Mouse (Mus musculus): ENCODE data around the gene Dusp1. TPM values are rescaled to one million over a fixed set of nuclear protein-coding genes. Genes with fewer than 3 reads are reported as not detected.

Dusp1 gene
- polyA plus RNA-seq, 1 experiment from 2014 or later, result 23.1 TPM

DNA sequence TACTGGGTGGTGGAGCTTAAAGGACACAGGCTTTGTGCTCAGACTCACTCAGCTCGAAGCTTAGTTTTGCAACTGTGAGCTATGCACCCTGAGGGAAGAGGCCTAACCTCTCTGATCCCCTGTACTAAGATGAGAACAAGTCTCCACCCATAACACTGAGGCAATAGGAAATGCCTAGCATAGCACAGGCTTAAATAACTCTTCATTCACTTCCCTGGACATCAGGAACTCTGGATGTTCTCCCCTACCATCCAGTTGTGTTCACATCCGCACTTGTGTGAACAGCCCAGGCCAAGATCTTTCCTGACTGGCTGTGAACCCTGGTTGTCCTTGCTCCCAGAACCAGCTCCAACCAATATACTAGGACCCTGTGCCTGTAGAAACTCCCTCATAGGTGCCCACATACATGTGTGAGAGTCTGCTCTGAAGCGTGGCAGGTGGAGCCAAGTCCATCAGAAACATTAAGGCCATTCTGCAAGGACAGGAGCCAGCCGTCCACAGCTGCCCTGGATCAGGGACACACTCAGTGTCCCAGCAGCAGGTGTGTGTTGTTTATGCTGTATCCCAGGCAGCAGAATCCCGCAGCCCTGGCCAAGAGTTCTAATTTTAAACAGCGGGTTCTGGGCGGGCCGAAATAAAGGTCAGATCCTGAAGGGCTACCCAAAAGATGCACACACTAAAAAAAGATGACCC lies 73.1 kb downstream of the Dusp1 start:
- Histone ChIP-seq H3K4me3 (replicated peaks) (no peak overlapping the region), H3K4me1 (no peaks in the 10 kb centered on the region), H3K9ac (no peak overlapping the region), H3K36me3 (no peaks in the 10 kb centered on the region), H3K27me3 (no peaks in the 10 kb centered on the region), H3K27ac (no peak overlapping the region), H3K4me2 (no peak overlapping the region), H3K9me3 (replicated peaks) (peaks cover 13% of the 10 kb centered on the region)
- no peak for ATAC-seq (replicated peaks; ENCODE audit: low FRiP score)
- 80% methylated on average over 8 of the region's 8 CpGs for WGBS

DNA sequence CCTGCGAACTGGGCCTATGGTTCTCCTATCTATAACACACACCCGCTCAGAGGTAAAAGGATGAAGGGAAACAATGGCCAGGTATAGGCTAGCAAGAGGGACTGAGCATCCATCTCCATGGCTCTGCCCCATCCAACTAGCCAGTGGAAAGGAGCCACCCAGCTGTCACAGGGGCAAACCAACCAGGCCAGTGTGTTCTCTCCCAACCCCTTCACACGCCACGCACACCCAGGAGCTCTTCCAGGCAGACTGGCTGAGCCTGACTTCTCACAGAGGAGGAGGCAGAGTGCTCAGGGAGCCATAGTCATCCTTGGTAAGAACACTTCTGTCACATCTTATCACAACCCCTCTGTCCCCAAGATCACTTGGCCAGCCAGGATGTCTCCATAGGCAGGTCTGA lies 74.0 kb downstream of the Dusp1 start:
- no peak for ATAC-seq (replicated peaks; ENCODE audit: low FRiP score)
- H3K27ac ChIP-seq, result no peak overlapping the region
- no peak overlapping the region for H3K4me3 ChIP-seq (replicated peaks)
- H3K9me3 ChIP-seq (replicated peaks), result peaks cover 6% of the 10 kb centered on the region; the same call in 1 of the 2 replicates
- no peaks in the 10 kb centered on the region for H3K36me3 ChIP-seq
- H3K4me2 ChIP-seq, result no peak overlapping the region
- 97% methylated on average over 4 of the region's 4 CpGs for WGBS
- no peaks in the 10 kb centered on the region for H3K27me3 ChIP-seq
- no peaks in the 10 kb centered on the region for H3K4me1 ChIP-seq
- H3K9ac ChIP-seq, result no peak overlapping the region

GRCm38 (mm10) chr17:26487266-26487665 lies 74.7 kb downstream of the Dusp1 start:
- Histone ChIP-seq H3K4me2 (no peak overlapping the region), H3K27ac (no peak overlapping the region), H3K36me3 (no peaks in the 10 kb centered on the region), H3K9me3 (replicated peaks) (0 out of 2 replicates have a peak, but pooled peaks cover under 1% of the 10 kb centered on the region), H3K9ac (no peak overlapping the region), H3K27me3 (no peaks in the 10 kb centered on the region), H3K4me3 (replicated peaks) (no peak overlapping the region), H3K4me1 (no peaks in the 10 kb centered on the region)
- no peak for ATAC-seq (replicated peaks; ENCODE audit: low FRiP score)
- WGBS, result 57% methylated on average over 5 of the region's 5 CpGs

- no peaks in the 10 kb centered on the region for H3K9me3 ChIP-seq (replicated peaks)
- no peak overlapping the region for H3K4me3 ChIP-seq (replicated peaks)
- no peak overlapping the region for H3K27ac ChIP-seq
- no peaks in the 10 kb centered on the region for H3K4me1 ChIP-seq
- H3K36me3 ChIP-seq, result no peaks in the 10 kb centered on the region
- WGBS, result 87% methylated on average over 14 of the region's 14 CpGs
- ATAC-seq (replicated peaks; ENCODE audit: low FRiP score), result no peak
- H3K9ac ChIP-seq, result no peak overlapping the region
- H3K27me3 ChIP-seq, result no peaks in the 10 kb centered on the region
- H3K4me2 ChIP-seq, result no peak overlapping the region
These were observed 77.1 kb downstream of the Dusp1 start for GRCm38 (mm10) chr17:26484626-26485421.

- H3K9me3 ChIP-seq (replicated peaks), result no peaks in the 10 kb centered on the region
- no peak for ATAC-seq (replicated peaks; ENCODE audit: low FRiP score)
- H3K4me2 ChIP-seq, result no peak overlapping the region
- no peak overlapping the region for H3K4me3 ChIP-seq (replicated peaks)
- WGBS, result 85% methylated on average over 4 of the region's 4 CpGs
- H3K27ac ChIP-seq, result no peak overlapping the region
- no peaks in the 10 kb centered on the region for H3K4me1 ChIP-seq
- H3K36me3 ChIP-seq, result no peaks in the 10 kb centered on the region
- no peaks in the 10 kb centered on the region for H3K27me3 ChIP-seq
- H3K9ac ChIP-seq, result no peak overlapping the region
These were observed 81.0 kb downstream of the Dusp1 start for GRCm38 (mm10) chr17:26480956-26481355.

- no peak overlapping the region for H3K9ac ChIP-seq
- H3K36me3 ChIP-seq, result no peaks in the 10 kb centered on the region
- H3K9me3 ChIP-seq (replicated peaks), result no peaks in the 10 kb centered on the region
- ATAC-seq (replicated peaks; ENCODE audit: low FRiP score), result no peak
- no peaks in the 10 kb centered on the region for H3K27me3 ChIP-seq
- 78% methylated on average over 6 of the region's 6 CpGs for WGBS
- no peaks in the 10 kb centered on the region for H3K4me1 ChIP-seq
- H3K4me2 ChIP-seq, result no peak overlapping the region
- H3K4me3 ChIP-seq (replicated peaks), result no peak overlapping the region
- no peak overlapping the region for H3K27ac ChIP-seq
These were observed 82.3 kb downstream of the Dusp1 start for GRCm38 (mm10) chr17:26479619-26480018.

- WGBS, result 86% methylated on average over 4 of the region's 4 CpGs
- no peaks in the 10 kb centered on the region for H3K27me3 ChIP-seq
- H3K27ac ChIP-seq, result no peak overlapping the region
- no peak for ATAC-seq (replicated peaks; ENCODE audit: low FRiP score)
- no peaks in the 10 kb centered on the region for H3K36me3 ChIP-seq
- H3K4me1 ChIP-seq, result no peaks in the 10 kb centered on the region
- no peak overlapping the region for H3K4me2 ChIP-seq
- no peaks in the 10 kb centered on the region for H3K9me3 ChIP-seq (replicated peaks)
- H3K4me3 ChIP-seq (replicated peaks), result no peak overlapping the region
- H3K9ac ChIP-seq, result no peak overlapping the region
These were observed 83.3 kb downstream of the Dusp1 start for GRCm38 (mm10) chr17:26478672-26479071.

- Histone ChIP-seq H3K4me1 (no peaks in the 10 kb centered on the region), H3K4me2 (no peak overlapping the region), H3K27me3 (no peaks in the 10 kb centered on the region), H3K36me3 (no peaks in the 10 kb centered on the region), H3K9me3 (replicated peaks) (no peaks in the 10 kb centered on the region), H3K27ac (no peak overlapping the region), H3K4me3 (replicated peaks) (no peak overlapping the region), H3K9ac (no peak overlapping the region)
- ATAC-seq (replicated peaks; ENCODE audit: low FRiP score), result no peak
- 57% methylated on average over 6 of the region's 6 CpGs for WGBS
These were observed 85.1 kb downstream of the Dusp1 start for GRCm38 (mm10) chr17:26476871-26477270.

GRCm38 (mm10) chr17:26468102-26468894 lies 93.6 kb downstream of the Dusp1 start:
- H3K27me3 ChIP-seq, result no peaks in the 10 kb centered on the region
- no peak overlapping the region for H3K4me3 ChIP-seq (replicated peaks)
- no peak overlapping the region for H3K27ac ChIP-seq
- H3K4me2 ChIP-seq, result no peak overlapping the region
- no peak overlapping the region for H3K9ac ChIP-seq
- no peaks in the 10 kb centered on the region for H3K9me3 ChIP-seq (replicated peaks)
- no peak for ATAC-seq (replicated peaks; ENCODE audit: low FRiP score)
- H3K4me1 ChIP-seq, result peaks cover 6% of the 10 kb centered on the region
- H3K36me3 ChIP-seq, result no peaks in the 10 kb centered on the region
- WGBS, result 87% methylated on average over 13 of the region's 13 CpGs

DNA sequence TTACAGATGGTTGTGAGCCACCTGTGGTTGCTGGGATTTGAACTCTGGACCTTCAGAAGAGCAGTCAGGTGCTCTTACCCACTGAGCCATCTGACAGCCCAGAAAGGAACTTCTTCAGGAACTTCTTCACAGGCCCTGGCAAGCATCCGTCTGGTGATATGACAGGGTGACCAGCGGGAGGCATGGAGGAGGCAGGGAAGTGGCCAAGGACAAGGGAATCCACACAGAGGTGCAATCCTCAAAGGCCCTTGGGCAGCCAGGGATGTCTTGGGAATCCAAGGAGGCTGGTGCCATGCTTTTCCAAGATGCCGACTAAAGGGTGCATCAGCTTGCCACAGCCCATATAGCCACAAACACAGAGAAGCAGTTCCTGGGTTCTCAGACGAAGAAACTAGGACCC lies 94.3 kb downstream of the Dusp1 start:
- H3K4me2 ChIP-seq, result no peak overlapping the region

GRCm38 (mm10) chr17:26466741-26467150 lies 95.2 kb downstream of the Dusp1 start:
- WGBS, result 5% methylated on average over 4 of the region's 4 CpGs

More for the DNA sequence above, 94.3 kb downstream of the Dusp1 start:
- Histone ChIP-seq H3K4me3 (replicated peaks) (no peak overlapping the region), H3K27ac (no peak overlapping the region), H3K9ac (no peak overlapping the region), H3K36me3 (no peaks in the 10 kb centered on the region), H3K9me3 (replicated peaks) (no peaks in the 10 kb centered on the region), H3K27me3 (no peaks in the 10 kb centered on the region), H3K4me1 (peaks cover 11% of the 10 kb centered on the region)
- no peak for ATAC-seq (replicated peaks; ENCODE audit: low FRiP score)
- WGBS, result 78% methylated on average over 4 of the region's 4 CpGs

DNA sequence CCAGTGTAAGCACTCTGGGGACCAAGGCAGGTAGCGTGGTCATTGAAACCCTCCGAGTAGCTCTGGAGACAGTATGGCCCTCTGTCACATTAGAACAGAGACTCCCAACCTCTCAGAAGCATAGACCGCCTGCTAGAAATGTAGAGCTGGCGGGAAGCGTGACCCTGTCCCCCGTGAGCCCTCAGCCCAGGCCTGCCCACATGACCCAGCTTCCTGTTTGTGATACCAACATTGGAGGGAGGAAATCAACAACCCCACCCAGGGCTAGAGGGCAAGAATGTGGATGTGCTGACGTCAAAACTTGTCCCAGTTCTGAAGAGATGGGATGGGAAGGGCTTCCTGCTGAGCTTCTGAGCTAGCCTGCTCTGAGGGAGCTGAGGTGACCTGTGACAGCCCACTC lies 97.0 kb downstream of the Dusp1 start:
- H3K36me3 ChIP-seq, result no peaks in the 10 kb centered on the region
- no peak for ATAC-seq (replicated peaks; ENCODE audit: low FRiP score)
- H3K4me2 ChIP-seq, result no peak overlapping the region
- H3K27ac ChIP-seq, result peak overlapping the region; percentile 68
- peaks cover 13% of the 10 kb centered on the region for H3K4me1 ChIP-seq
- no peaks in the 10 kb centered on the region for H3K9me3 ChIP-seq (replicated peaks)
- H3K9ac ChIP-seq, result no peak overlapping the region
- WGBS, result 56% methylated on average over 7 of the region's 7 CpGs
- no peaks in the 10 kb centered on the region for H3K27me3 ChIP-seq
- no peak overlapping the region for H3K4me3 ChIP-seq (replicated peaks)

More at GRCm38 (mm10) chr17:26466741-26467150, 95.2 kb downstream of the Dusp1 start:
- ATAC-seq (replicated peaks; ENCODE audit: low FRiP score), result peak; percentile 63
- Histone ChIP-seq H3K36me3 (no peaks in the 10 kb centered on the region), H3K27ac (peak overlapping the region; percentile 60; the same call in 1 of the 2 replicates), H3K4me2 (peak overlapping the region; percentile 45), H3K4me1 (peaks cover 13% of the 10 kb centered on the region), H3K27me3 (no peaks in the 10 kb centered on the region), H3K9ac (no peak overlapping the region), H3K4me3 (replicated peaks) (no peak overlapping the region), H3K9me3 (replicated peaks) (no peaks in the 10 kb centered on the region)

Data from kidney, embryonic 15.5 days (tissue).